Mouse (Mus musculus) liver, embryonic 14.5 days (tissue): ENCODE results near the gene Hist2h2ac.
A peak's percentile ranks its signal among the peaks of the same experiment; 100 is the strongest.

Source experiments
- CTCF ChIP-seq: IDR thresholded peaks from 2 replicates; pipeline ENCODE4 v1.5.1; 2016; ENCODE audit warnings: antibody characterized with exemption, low read depth, control low read depth
- EP300 ChIP-seq: IDR thresholded peaks from 2 replicates; pipeline ENCODE4 v1.6.1; 2016; ENCODE audit warnings: antibody characterized with exemption, low read depth

DNA sequence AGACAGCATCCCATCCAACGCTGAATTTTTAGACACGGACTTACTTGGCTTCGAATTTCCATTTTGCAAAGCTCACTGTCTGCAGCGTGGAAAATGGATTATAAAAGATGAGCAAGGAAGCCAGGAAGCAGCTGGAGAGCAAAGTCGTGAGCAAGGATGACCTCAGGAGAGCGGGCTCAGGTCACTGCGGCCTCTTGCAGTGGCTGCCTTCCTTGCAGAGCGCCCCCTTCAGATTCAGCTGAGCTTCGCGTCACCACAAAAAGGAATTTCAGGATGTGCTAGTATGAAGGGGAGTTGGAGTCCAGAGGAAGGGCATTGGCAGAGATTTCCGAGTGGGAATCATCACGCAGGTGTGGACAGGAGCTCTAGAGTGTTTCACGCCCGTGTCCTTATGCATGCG, 11.4 kb downstream of the Hist2h2ac start:
- TF ChIP-seq CTCF: peak; percentile 54
- TF ChIP-seq EP300: no peak
